Mouse (Mus musculus) liver, postnatal 0 days (tissue): Measurements from ENCODE around the gene Fgf3. TPM values are rescaled to one million over a fixed set of nuclear protein-coding genes. Genes with fewer than 3 reads are reported as not detected.

ENCODE experiments used
- ATAC-seq: fragments of 200-750 bp; cut with Nextera tagmentation; 2 replicates; pipeline ENCODE4 v1.8.0; 2017; ENCODE audit warnings: mild to moderate bottlenecking, moderate library complexity
- DNase-seq: peaks from one replicate; pipeline ENCODE4 v3.0.0-alpha.2; 2016
- H3K27ac ChIP-seq: fragments of 300-500 bp; sonication (generic); 2 replicates; pipeline ENCODE4 v1.5.1; 2014; ENCODE audit warnings: antibody characterized with exemption, moderate library complexity, mild to moderate bottlenecking, low read depth
- H3K27me3 ChIP-seq: fragments of 300-500 bp; sonication (generic); 2 replicates; pipeline ENCODE4 v1.6.1; 2014; ENCODE audit warnings: low read length, control low read depth, mixed read lengths; ENCODE audit not compliant: insufficient read depth
- H3K36me3 ChIP-seq: fragments of 300-500 bp; sonication (generic); replicated peaks from 2 replicates; pipeline ENCODE4 v1.6.1; 2014; ENCODE audit warnings: mild to moderate bottlenecking, control low read depth, low read length, moderate library complexity, mixed read lengths; ENCODE audit not compliant: insufficient read depth
- H3K4me1 ChIP-seq: fragments of 300-500 bp; sonication (generic); 2 replicates; pipeline ENCODE4 v1.6.1; 2014; ENCODE audit warnings: antibody characterized with exemption, mild to moderate bottlenecking, control low read depth; ENCODE audit not compliant: insufficient read depth
- H3K4me2 ChIP-seq: fragments of 300-500 bp; sonication (generic); 2 replicates; pipeline ENCODE4 v1.6.1; 2014; ENCODE audit warnings: low read depth, mild to moderate bottlenecking, low read length, moderate library complexity, mixed read lengths
- H3K4me3 ChIP-seq: fragments of 300-500 bp; sonication (generic); 2 replicates; pipeline ENCODE4 v1.5.1; 2014; ENCODE audit warnings: low read depth, low read length
- H3K9ac ChIP-seq: fragments of 300-500 bp; sonication (generic); replicated peaks from 2 replicates; pipeline ENCODE4 v1.6.1; 2014; ENCODE audit warnings: mild to moderate bottlenecking, moderate library complexity
- H3K9me3 ChIP-seq: fragments of 300-500 bp; sonication (generic); 2 replicates; pipeline ENCODE4 v1.6.1; 2016; ENCODE audit warnings: mild to moderate bottlenecking, control low read depth, low read length, mixed read lengths
- CTCF ChIP-seq: sonication (generic); IDR thresholded peaks from 2 replicates; pipeline ENCODE4 v1.5.1; 2016; ENCODE audit warnings: antibody characterized with exemption, low read depth
- EP300 ChIP-seq: IDR thresholded peaks from 2 replicates; pipeline ENCODE4 v1.6.1; 2016; ENCODE audit warnings: antibody characterized with exemption, low read depth, mild to moderate bottlenecking
- WGBS: fragments of 180-500 bp; shearing (Covaris S2); extraction: QIAGEN DNeasy Blood & Tissue Kit; methylation state at CpG from one replicate; pipeline ENCODE4 v1.1.7; 2014; ENCODE audit not compliant: insufficient replicate concordance; 5-methylcytosine and 5-hydroxymethylcytosine counted together
- polyA plus RNA-seq: library from polyadenylated mRNA; unstranded; fragments of >200 nt; fragmentation: Nextera tagmentation; extraction: Ambion mirVana; gene quantifications from 2 replicates; pipeline ENCODE4 v1.2.1, GENCODE M21; 2015

The Fgf3 gene
- polyA plus RNA-seq, 1 experiment from 2014 or later, result not detected

DNA sequence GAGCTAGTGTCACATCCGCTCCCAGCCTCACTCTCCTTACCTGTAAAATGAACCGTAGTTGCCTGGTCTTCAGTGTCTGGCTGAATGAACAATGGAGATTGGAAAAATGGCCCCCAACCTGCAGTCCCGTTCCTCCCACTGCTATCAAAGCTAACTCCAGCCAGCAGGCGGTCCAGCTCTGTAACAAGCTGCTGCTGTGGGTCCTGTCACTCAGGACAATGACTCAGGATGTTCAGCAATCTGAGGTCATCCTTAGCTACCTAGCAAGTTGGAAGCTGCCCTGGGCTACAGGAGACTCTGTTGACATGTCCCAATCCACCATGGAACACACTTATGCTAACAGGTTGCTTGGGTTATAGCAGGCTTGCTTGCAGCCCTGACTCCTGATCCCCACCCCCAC lies 35.3 kb downstream of the Fgf3 start:
- TF ChIP-seq CTCF (no peak), EP300 (no peak)
- Histone ChIP-seq H3K9ac (no peak overlapping the region), H3K4me2 (no peak overlapping the region), H3K4me3 (no peak overlapping the region), H3K4me1 (no peaks in the 10 kb centered on the region), H3K36me3 (no peaks in the 10 kb centered on the region), H3K27ac (no peak overlapping the region; the same call in 1 of the 2 replicates), H3K27me3 (no peaks in the 10 kb centered on the region), H3K9me3 (no peaks in the 10 kb centered on the region)
- WGBS, result 77% methylated on average over 4 of the region's 4 CpGs
- DNase-seq, result no peak
- no peak for ATAC-seq

GRCm38 (mm10) chr7:144874226-144874625 lies 36.3 kb downstream of the Fgf3 start:
- no peak overlapping the region for H3K4me3 ChIP-seq
- WGBS, result 60% methylated on average over 4 of the region's 4 CpGs
- ATAC-seq, result no peak
- H3K36me3 ChIP-seq, result no peaks in the 10 kb centered on the region
- no peak overlapping the region for H3K27ac ChIP-seq
- no peaks in the 10 kb centered on the region for H3K4me1 ChIP-seq
- TF ChIP-seq EP300 (no peak), CTCF (no peak)
- no peaks in the 10 kb centered on the region for H3K27me3 ChIP-seq
- H3K9ac ChIP-seq, result no peak overlapping the region
- H3K9me3 ChIP-seq, result no peaks in the 10 kb centered on the region
- DNase-seq, result no peak
- no peak overlapping the region for H3K4me2 ChIP-seq

GRCm38 (mm10) chr7:144878401-144878800 lies 40.5 kb downstream of the Fgf3 start:
- ATAC-seq, result no peak
- WGBS, result 96% methylated on average over 1 of the region's 1 CpGs
- H3K4me1 ChIP-seq, result no peaks in the 10 kb centered on the region

GRCm38 (mm10) chr7:144883106-144883505 lies 45.2 kb downstream of the Fgf3 start:
- TF ChIP-seq CTCF (no peak), EP300 (no peak)
- H3K4me3 ChIP-seq, result no peak overlapping the region
- no peak overlapping the region for H3K4me2 ChIP-seq
- DNase-seq (no peak), ATAC-seq (no peak)
- 50% methylated on average over 2 of the region's 2 CpGs for WGBS
- no peaks in the 10 kb centered on the region for H3K27me3 ChIP-seq
- no peak overlapping the region for H3K9ac ChIP-seq
- H3K36me3 ChIP-seq, result no peaks in the 10 kb centered on the region
- no peaks in the 10 kb centered on the region for H3K4me1 ChIP-seq
- H3K27ac ChIP-seq, result no peak overlapping the region
- H3K9me3 ChIP-seq, result no peaks in the 10 kb centered on the region

More at GRCm38 (mm10) chr7:144878401-144878800, 40.5 kb downstream of the Fgf3 start:
- H3K27me3 ChIP-seq, result no peaks in the 10 kb centered on the region
- H3K9ac ChIP-seq, result no peak overlapping the region
- no peak overlapping the region for H3K4me2 ChIP-seq
- TF ChIP-seq CTCF, result no peak
- TF ChIP-seq EP300, result no peak
- H3K9me3 ChIP-seq, result no peaks in the 10 kb centered on the region
- no peaks in the 10 kb centered on the region for H3K36me3 ChIP-seq
- no peak for DNase-seq
- no peak overlapping the region for H3K4me3 ChIP-seq
- no peak overlapping the region for H3K27ac ChIP-seq

DNA sequence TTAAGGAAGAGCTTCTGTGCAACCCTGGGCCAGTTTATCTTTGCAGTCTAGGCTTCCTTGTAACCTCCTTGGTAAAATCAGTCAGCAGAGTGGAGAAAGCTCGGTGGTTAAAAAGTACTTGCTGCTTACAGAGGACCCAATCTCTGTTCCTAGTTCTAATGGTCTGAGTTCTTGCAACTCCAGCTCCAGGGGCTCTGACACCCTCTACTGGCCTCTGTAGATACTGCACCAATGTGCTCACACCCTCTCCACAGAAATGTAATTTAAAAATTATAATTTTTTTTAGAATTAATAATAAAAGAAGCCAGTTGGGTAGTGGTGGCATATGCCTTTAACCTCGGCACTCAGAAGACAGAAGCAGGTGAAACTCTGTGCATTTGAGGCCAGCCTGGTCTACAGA lies 49.8 kb downstream of the Fgf3 start:
- DNase-seq, result no peak
- no peak overlapping the region for H3K9ac ChIP-seq
- H3K27ac ChIP-seq, result no peak overlapping the region
- no peak for ATAC-seq
- WGBS, result 56% methylated on average over 2 of the region's 2 CpGs
- TF ChIP-seq CTCF (peak; percentile 34), EP300 (no peak)
- peaks cover 16% of the 10 kb centered on the region for H3K27me3 ChIP-seq
- no peak overlapping the region for H3K4me3 ChIP-seq
- H3K4me1 ChIP-seq, result no peaks in the 10 kb centered on the region
- H3K36me3 ChIP-seq, result no peaks in the 10 kb centered on the region
- H3K4me2 ChIP-seq, result no peak overlapping the region
- H3K9me3 ChIP-seq, result no peaks in the 10 kb centered on the region

DNA sequence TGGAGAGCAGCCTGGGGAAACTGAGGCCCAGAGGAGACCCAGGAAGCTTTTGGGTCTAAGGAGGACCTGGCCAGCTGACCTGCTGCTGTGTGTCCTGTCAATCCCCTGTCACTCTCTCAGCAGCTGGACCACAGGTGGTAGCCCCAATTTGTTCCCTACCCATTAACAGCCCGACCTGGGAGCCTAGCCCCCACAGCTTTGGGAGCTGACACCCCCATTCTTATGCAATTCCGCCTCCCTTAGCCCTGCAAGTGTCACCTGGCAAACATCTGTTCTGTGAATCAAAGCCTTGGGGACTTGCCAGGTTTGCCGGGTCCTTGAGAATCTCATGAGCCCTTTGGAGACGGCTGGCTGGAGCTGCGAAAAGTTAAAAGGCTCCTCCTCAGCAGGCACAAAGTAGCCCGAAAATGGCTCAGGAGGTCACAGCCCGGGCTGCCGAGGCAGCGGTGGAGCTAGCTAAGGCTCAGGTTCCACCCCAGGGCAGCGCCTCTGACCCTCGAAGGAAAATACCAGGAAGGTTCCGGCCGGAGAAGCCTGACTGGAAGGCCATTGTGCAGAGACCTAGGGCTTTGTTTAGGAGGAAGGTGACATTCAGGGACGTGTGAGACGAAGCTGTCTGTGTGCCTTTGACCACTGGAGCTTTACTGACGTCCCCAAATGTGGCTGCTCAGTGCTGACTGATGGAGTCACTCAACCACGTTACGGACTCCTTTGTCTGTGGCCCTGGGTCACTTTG lies 50.8 kb downstream of the Fgf3 start:
- Histone ChIP-seq H3K9ac (no peak overlapping the region), H3K9me3 (no peaks in the 10 kb centered on the region), H3K27ac (no peak overlapping the region), H3K4me2 (no peak overlapping the region), H3K4me1 (no peaks in the 10 kb centered on the region), H3K27me3 (peaks cover 16% of the 10 kb centered on the region), H3K36me3 (no peaks in the 10 kb centered on the region), H3K4me3 (no peak overlapping the region)
- DNase-seq (no peak), ATAC-seq (no peak)
- 12% methylated on average over 18 of the region's 18 CpGs for WGBS
- TF ChIP-seq EP300 (no peak), CTCF (no peak)
